Mouse (Mus musculus) right cerebral cortex, postnatal 25 days (tissue): ENCODE data around the gene Inhbb.

Source experiments
- DNase-seq: peaks from one replicate; pipeline ENCODE4 v3.0.0; 2022

Inhbb gene

GRCm38 (mm10) chr1:119421576-119422421 lies at the start of gene Inhbb:
Inhbb (minus strand) TSS chr1:119422248.
- DNase-seq, result peak; percentile 68

- DNase-seq, result no peak
Measured at GRCm38 (mm10) chr1:119463386-119463785, 41.3 kb upstream of the Inhbb start.

GRCm38 (mm10) chr1:119460062-119460461 lies 38.0 kb upstream of the Inhbb start:
- no peak for DNase-seq

GRCm38 (mm10) chr1:119457993-119458605 lies 36.1 kb upstream of the Inhbb start:
- DNase-seq, result peak; percentile 57

- no peak for DNase-seq
Measured at GRCm38 (mm10) chr1:119457528-119457855, 35.4 kb upstream of the Inhbb start.

GRCm38 (mm10) chr1:119456671-119457527 lies 34.9 kb upstream of the Inhbb start:
- DNase-seq, result no peak

- peak; percentile 20 for DNase-seq
Measured at GRCm38 (mm10) chr1:119453731-119454130, 31.7 kb upstream of the Inhbb start.

- DNase-seq, result peak; percentile 36
Measured at GRCm38 (mm10) chr1:119451417-119451816, 29.4 kb upstream of the Inhbb start.

- no peak for DNase-seq
Measured at GRCm38 (mm10) chr1:119450651-119451345, 28.8 kb upstream of the Inhbb start.

GRCm38 (mm10) chr1:119446753-119447283 lies 24.8 kb upstream of the Inhbb start:
- no peak for DNase-seq

- DNase-seq, result no peak
Measured at GRCm38 (mm10) chr1:119443591-119444350, 21.7 kb upstream of the Inhbb start.

- DNase-seq, result no peak
Measured at GRCm38 (mm10) chr1:119442901-119443300, 20.9 kb upstream of the Inhbb start.

GRCm38 (mm10) chr1:119438105-119438637 lies 16.1 kb upstream of the Inhbb start:
- no peak for DNase-seq

GRCm38 (mm10) chr1:119437401-119437800 lies 15.4 kb upstream of the Inhbb start:
- DNase-seq, result no peak

GRCm38 (mm10) chr1:119424141-119424860 lies 2.3 kb upstream of the Inhbb start:
- DNase-seq, result no peak

GRCm38 (mm10) chr1:119423510-119423909 lies 1.5 kb upstream of the Inhbb start:
- DNase-seq, result peak; percentile 48

GRCm38 (mm10) chr1:119422460-119423015 lies 490 bp upstream of the Inhbb start:
- DNase-seq, result no peak

GRCm38 (mm10) chr1:119420984-119421575 lies 968 bp downstream of the Inhbb start:
- DNase-seq, result peak; percentile 36

- peak; percentile 47 for DNase-seq
Measured at GRCm38 (mm10) chr1:119420189-119420983, 1.7 kb downstream of the Inhbb start.
